Mouse (Mus musculus) CD4-positive, CD25-positive, alpha-beta regulatory T cell (primary cell): Measurements from ENCODE around the gene Cstf3. TPM values are rescaled to one million over a fixed set of nuclear protein-coding genes. Genes with fewer than 3 reads are reported as not detected.

Experiments used
- polyA plus RNA-seq: library from polyadenylated mRNA; unstranded; fragments of 100-300 nt; shearing (Covaris generic); gene quantifications from one replicate; pipeline ENCODE4 v1.2.1, GENCODE M21; 2017

The Cstf3 gene
- polyA plus RNA-seq: 71.3 TPM

GRCm38 (mm10) chr2:104590068-104590828 lies at the start of gene Cstf3:
Gene Cstf3 (plus strand): TSS chr2:104590523.

GRCm38 (mm10) chr2:104711585-104712485 lies 121.5 kb downstream of the Cstf3 start, which contains the start of gene Tcp11l1:
Gene Tcp11l1 (minus strand): TSS chr2:104712169.

Other genes with a start within 250 kb of the Cstf3 start
- not detected for gene D430041D05Rik, start 179.5 kb upstream of the Cstf3 start, polyA plus RNA-seq
- gene Hipk3, start 96.1 kb upstream of the Cstf3 start, polyA plus RNA-seq: 48.4 TPM
- gene Tcp11l1, start 121.6 kb downstream of the Cstf3 start, polyA plus RNA-seq: 0.87 TPM
- not detected for gene Pin1rt1, start 125.9 kb downstream of the Cstf3 start, polyA plus RNA-seq
- gene Depdc7, start 152.4 kb downstream of the Cstf3 start, polyA plus RNA-seq: 0.10 TPM
- 3.2 TPM for gene Qser1, start 226.2 kb downstream of the Cstf3 start, polyA plus RNA-seq